Mouse (Mus musculus) lung, postnatal 14 days (tissue): ENCODE measurements at regions not wholly inside any gene's neighbourhood (a gene's known extent, or its start where the extent isn't known, plus 50 kb on each side); places are given as distances from the start of the nearest gene placed in this dataset.

ENCODE experiments used
- DNase-seq: peaks from one replicate; pipeline ENCODE4 v3.0.0; 2021

DNA sequence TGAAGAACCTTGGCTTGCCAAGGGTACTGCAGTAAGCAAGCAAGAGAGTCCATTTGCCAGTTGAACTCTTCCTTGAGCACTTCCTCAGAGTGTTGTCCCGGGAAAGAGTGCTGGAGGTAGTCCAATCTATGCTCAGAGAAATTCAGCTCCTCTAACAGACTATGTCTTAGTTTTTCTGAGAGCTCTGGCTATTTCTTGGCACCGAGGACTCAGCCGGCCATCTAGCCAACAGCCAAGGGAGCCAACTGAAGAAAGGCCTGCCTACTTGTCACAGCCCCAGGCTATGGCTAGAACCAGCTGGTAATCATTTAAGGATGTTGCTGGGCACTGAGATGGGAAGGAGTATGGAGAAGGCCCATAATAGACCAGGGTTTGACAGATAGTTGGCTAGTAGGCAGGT lies 70.8 kb upstream of the Pja1 start:
- no peak for DNase-seq

DNA sequence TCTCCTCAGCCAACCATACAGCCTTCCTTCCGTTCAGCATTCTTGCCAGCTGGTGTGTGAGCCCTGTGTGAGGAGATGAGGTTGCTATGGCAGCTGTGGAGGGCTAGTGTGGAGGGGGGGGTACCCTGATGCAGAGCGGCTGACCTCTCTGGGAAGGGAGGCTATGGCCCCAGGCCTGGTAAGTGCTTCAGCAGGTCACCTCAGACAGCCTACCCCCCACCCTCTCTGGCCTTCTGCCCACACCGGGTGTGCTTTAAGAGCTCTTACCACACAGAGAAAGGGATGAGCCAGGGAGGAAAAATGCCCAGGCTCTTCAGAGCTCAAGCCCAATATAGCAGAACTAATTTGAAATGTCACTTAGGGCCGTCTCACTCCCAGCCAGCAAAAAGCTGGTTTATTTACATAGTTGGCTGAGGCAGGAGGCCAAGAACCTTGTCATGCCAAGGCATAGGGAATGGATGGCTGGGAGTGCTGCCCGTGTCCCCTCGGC lies 69.1 kb upstream of the Pja1 start:
- DNase-seq, result peak; percentile 21

DNA sequence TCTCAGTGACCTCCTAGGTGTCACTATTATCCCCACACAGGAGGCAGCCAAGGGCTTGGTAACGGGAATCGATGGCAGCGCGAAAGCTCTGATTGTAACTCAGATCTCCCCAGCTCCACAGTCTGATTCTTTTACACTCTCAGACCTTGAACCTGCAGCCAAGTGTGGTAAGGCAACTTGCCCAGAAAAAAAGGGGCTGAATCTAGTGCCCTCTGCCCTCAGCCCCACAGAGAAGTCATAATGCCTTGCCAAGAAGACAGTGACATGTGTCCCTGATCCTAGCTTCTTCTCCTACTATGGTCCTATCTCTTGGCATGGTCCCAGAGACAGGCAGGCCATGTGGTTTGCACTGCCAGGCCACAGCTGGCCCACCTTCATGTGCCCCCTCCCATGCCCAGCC lies 68.6 kb upstream of the Pja1 start:
- DNase-seq, result no peak

DNA sequence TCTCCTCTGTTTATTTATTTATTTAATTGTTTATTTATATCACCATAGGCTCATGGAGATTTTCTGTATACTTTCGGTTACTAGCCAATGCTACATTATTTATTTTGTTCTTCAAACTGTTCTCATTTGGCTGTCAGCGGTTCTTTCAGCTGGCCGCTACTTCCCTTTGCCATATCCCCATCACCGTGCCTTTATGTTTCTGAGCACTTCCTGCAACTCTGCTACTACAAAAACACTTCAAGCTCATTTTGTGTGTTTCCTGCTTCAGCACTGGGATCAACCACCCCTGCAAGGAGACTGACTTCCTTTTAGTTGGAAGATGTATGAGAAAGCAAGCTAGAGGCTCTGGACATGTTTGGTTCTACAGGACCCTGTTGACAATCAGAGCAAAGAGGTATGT lies 66.7 kb upstream of the Pja1 start:
- DNase-seq, result no peak

DNA sequence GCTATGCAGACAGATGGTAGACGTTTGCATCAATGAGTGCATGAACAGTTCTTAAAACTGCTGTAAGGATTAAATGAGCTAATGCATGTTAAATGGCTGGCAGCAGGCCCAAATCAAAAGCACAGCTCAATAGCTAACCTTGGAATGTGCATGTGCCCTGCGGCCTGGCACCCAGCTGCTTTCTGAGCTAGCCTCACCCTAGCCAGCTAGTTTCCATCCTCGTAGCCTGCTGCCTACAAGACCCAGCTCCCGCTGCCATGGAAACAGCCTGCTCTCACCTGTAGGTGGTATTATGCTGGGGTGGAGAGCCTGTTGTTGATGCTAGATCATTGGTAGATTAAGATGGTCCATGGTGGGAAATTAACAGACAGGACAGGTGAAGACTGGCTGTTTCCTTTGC lies 63.8 kb upstream of the Pja1 start:
- no peak for DNase-seq

DNA sequence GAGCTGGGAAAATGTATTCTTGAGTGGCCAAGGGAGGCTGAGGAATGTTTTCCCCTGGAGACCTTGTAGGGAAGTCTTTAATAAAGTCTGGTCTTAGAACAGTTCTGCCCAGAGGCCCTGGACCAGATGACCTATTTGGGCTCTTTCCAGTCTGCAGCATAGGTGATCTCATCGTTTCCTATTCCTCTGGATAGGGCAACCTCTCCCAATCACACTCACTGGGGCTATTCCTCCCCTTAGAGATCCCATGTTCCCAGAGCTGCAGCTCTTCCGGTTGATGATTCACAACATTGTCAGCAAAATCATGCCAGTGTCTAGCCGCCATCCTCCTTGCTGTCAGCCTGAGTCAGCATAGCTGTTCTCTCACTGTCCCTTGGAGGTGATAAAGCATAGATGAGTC lies 60.1 kb upstream of the Pja1 start:
- DNase-seq, result no peak

DNA sequence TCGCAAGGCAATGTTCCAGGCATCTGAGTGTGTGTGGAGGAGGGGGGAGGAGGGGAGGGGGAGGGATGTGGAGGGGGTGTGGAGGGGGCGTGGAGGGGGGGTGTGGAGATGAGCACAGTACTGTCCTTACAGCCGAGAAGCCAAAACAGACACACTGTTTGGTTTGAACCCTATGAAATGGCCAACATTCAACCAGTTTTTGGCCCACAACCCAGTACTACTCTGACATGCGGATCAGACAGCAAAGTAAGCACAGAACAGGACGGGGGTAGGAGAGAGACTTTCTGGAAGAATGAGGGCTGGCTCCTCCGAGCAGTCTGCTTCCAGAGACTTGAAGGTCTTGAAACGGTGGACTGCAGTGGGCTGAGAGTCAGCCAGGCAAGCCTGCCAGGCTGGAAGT lies 59.4 kb upstream of the Pja1 start:
- DNase-seq, result peak; percentile 9

DNA sequence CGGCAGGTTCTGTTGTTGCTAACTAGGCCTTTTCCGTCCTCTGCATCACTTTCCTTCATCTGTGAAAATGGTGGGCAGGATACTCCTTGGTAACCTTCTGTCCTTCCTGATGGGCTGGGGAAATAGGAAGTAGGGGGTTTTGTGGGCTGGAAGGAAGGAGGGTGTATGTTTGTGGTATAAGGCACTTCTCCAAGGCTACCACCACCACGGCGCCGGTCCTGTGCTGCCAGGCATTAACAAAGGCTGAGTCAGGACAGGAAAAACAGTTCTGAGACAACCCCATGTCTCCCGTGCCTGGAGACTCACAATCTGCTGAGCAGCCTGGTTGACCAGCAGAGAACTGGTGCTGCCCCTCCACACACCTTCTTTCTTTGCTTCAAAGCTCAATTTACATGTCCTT lies 52.2 kb upstream of the Pja1 start:
- no peak for DNase-seq

DNA sequence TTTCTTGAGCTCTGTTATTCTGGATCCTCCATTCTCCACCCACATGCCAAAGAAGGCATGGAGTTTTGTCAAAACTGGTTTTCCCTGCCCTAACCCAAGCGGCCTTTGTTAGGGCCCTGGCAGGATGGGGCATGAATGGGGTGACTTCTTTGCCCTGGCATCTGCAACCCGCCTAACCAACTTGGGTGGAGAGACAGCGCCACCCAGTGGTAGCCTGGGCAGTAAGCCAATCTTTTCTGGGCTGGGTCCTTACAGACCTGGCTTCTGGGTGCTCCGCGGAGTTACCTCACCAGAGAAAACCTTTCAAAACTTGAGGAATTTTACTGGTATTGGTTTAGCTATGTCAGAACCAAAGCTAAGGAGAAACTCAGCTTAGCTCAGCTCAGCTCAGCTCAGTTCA lies 51.8 kb upstream of the Pja1 start:
- DNase-seq, result peak; percentile 77

DNA sequence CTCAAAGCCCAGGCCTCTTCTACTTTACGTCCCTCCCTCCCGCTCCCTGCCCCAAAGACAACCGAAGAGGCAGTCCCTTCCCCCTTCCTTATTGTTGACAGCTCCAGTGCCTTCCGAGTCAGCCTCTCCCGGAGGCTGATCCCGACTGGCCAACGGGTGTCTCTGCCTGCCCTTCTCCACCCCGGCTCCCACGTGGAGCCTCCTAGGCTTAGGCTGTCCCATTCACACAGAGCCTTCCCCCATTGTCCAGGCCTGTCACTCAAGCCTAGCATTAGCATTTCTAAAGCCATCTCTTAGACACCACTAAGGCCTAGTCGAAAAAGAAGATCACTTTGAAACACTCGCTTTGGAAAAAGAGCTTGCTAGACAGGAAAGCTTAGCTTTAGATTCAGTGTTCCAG lies 51.2 kb upstream of the Pja1 start:
- no peak for DNase-seq

DNA sequence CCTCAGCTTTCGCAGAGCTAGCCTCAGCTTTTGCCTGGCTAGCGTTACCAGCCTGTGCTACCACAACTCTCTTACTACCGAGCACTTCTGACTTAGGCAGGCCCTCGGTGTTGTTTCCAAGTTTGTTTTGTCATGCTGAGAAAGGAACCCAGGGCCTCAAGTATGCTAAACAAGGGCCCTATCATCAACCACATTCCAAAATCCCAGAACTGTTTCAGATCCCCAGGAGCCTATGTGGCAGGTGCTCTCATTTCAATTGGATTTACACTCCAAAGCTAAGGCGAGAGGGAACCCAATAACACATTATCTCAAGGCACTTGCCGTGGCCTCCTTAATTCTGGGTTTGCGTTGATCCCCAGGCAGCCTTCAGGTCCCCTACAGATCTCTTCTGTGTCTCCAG lies 50.8 kb upstream of the Pja1 start:
- no peak for DNase-seq
